Mouse (Mus musculus) right cerebral cortex, postnatal 25 days (tissue): Measurements from ENCODE around the gene Gnaq.
"Not testable (repeated sequence)": the region's sequence is repeated elsewhere in the genome, so short reads cannot be mapped to it uniquely, and the experiment has no call there.

Experiments
- DNase-seq: peaks from one replicate; pipeline ENCODE4 v3.0.0; 2022

The Gnaq gene

DNA sequence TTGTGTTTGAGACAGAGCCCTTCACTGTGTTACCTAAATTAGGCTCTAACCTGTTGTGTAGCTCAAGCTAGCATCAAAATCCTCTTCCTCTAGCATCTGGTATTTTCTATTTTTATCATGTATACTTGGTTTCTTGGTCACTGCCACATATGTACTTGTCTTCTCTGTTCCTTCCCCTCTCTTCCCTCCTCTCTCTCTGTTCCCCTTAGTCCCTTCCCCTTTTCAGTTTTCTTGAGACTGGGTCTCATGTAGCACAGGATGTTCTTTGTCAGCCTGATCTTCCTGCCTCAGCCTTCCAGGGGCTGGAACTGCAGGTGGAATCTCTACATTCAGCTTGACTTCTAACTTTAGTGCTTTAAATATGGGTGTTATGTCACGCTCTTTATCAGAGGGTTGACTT is 16.5 kb downstream of the Gnaq start:
- DNase-seq: no peak

DNA sequence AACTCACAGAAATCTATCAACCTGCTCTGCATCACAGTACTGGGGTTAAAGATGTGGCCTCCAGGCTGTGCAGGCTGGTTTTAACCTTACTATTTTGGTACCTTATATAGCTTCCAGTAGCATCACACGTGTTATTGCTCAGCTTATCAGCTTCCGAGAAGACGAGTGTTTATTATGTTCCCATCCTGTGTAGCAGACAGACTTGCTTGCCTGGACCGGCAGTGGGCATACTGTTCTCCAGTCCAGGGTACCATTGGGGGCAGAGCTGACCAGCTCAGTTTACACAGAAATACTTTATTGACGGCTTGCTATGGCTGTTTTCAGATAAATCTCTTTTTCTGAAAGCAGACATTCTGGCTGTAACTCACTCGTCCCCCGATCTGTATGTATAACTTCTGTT is 17.7 kb downstream of the Gnaq start:
- no peak for DNase-seq

DNA sequence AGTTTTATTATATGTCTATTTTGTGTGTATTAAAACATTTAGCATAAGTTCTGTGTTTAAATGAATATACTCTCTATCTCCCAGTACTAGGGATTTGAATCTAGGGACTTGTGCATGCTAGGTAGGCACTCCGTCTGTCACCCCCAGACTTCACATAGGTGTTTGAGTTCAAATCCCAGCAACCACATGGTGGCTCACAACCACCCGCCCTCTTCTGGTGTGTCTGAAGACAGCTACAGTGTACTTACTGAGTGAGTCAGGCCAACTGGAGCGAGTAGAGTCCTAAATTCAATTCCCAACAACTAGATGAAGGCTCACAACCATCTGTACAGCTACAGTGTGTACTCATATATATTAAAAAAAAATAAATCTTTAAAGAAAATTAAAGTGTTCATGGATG is 21.2 kb downstream of the Gnaq start:
- no peak for DNase-seq

DNA sequence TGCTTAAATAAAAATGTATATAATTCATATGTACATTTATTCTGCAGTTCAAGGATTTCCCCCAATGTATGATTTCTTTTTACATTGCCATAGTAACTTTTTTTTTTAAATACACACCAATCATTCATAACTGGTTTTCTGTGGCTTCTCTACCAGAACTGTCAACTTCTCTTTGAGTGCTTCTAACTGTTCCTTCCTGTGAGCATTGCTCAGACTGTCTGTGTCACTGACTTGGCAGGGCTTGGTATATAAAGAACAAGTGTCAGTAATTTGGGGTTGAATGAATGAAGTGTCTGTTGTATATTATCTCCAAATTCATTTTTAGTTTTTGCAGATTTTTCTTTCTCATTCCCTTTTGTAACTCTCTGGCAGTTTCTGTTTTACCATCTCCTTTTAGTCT is 21.8 kb downstream of the Gnaq start:
- DNase-seq: no peak

DNA sequence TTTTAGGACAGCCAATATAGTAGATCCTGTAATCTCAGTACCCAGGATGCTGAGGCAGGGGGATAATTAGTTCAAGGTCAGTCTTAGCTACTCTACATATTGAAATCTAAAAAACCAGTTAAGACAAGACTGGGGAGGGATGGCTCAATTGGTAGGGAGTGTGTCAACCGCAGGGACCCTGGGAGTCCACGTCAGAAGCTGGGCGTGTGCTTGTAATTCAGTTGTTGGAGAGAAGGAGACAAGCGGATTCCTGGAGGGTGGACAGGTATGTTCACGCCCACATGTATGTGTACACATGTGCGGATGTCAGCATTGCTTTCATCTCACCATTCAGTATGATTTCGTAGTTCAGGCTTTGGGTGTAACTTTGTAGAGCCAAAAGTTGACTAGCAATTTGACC is 24.5 kb downstream of the Gnaq start:
- DNase-seq: no peak

DNA sequence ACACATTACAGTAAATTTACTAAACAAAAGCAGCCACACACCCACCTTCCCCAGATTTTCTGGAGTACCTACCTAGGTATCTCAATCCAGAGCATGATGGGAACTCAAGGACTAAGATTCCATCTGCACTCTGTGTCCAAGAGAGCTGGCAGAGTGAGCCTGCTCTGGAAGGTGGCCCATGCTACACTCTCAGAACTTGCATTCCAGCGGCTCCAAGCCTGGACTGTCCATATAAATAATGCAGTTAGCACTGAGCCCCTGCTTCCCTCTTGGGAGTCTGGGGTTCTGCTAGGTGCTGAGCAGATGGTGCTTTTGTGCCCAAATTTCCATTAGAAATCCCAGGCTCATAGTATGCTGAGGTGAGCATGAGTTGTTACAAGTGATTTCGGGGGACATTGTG is 28.1 kb downstream of the Gnaq start:
- no peak for DNase-seq

DNA sequence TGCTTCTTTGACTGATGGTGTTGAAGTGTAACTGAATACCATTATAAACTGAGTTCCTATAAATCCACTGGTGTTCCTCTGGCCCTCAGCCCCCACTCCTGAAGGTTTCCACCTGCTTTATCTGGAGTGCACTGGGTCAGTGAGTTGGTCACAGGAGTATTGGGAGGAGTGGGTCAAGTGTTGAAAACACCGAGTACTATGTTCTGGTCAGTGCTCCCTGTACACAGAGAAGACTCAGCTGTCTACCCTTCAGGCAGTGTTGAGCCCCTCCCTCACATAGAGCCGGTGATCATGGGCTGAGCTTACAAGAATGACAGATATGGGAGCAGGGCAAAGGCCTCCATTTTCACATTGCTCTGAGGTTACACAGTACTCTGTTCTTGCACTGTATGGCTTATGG is 28.6 kb downstream of the Gnaq start:
- no peak for DNase-seq

DNA sequence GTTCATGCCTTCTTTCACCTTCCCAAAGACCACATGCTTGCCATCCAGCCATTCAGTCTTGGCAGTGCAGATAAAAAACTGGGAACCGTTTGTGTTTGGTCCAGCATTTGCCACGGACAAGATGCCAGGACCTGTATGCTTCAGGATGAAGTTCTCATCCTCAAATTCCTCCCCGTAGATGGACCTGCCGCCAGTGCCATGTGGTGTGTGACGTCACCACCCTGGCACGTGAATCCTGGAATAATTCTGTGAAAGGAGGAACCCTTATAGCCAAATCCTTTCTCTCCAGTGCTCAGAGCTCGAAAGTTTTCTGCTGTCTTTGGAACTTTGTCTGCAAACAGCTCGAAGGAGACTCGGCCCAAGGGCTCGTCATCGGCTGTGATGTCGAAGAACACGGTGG is 31.8 kb downstream of the Gnaq start:
- not testable (repeated sequence) for DNase-seq

DNA sequence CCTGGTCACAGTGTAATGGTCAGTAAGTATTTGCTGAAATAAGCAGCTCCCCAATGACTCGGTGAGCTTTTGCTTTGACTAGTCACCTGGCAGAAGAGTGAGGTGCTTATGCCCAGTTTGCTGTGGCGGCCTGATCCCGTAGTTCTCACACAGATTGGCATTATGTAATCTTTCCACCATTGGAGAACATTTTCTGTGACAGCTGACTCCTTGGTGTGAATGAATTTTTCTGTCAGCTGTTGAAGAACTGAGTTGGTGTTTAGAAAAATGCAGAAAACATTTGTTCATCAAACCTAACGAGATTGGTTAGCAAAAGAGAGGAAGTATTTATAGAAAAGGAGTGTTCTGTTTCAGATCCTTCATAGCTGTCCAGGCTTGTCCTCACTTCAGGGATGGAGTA is 34.6 kb downstream of the Gnaq start:
- DNase-seq: no peak

DNA sequence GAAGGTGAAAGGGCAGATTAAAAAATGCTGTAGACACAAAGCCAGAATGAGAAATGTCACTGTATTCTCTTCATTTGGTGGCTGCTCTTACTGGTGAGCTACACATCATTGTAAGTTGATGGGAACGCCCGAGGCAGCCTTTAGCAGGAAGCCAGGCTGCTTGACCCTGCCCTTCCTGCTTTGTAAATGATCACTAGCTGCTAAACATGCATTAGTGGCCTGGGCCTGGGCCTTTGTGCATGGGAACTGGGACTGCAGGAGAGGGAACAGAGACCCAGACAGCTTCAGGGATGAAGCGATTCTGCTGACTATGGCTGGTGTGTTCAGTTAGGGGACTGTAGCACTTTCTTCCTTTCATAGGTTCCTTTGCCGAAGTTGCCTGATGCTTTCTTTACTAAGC is 35.6 kb downstream of the Gnaq start:
- DNase-seq: no peak

DNA sequence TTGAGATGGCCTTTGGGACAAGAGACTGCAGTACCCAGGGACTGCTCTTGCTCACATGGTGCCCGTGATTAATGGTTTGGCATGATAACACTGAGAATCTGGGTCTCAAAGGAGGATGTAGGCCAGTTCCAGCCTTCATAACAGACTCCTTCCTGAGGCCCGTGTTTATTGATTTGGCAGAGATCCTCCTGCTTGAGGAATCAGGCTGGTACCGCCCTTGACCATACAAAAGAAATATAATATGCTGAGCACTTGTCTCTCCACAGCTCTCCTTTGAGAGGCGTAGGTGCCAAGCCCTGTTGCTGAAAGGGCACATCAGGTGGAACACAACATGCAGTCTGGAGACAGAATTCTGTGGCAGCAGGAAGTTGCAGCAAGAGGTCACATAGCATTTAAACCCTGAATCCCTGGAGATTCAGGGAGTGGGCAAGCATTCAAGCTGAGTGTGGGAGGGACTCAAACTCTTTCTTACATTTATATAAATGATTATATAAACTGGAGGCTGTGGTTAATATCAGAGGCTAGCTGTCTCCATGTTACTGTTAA is 36.1 kb downstream of the Gnaq start:
- no peak for DNase-seq

DNA sequence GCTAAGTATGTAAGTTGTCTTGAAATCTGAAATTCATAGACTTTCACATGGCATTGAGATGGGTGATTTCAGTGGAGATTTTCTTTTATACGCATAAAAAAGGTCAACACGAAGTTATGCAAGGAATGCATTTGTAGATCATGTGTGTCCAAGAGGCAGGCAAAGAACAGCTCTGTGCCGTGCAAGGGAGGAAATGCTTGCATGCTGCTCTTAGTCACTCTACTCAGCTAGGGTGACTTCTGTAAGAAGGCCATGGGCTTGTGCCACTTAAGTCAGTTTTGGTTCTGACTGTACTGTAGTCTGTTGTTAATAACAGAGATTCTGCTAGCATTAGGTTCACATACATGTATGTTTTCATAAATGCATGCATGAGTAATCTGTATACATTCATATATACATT is 38.1 kb downstream of the Gnaq start:
- DNase-seq: no peak

DNA sequence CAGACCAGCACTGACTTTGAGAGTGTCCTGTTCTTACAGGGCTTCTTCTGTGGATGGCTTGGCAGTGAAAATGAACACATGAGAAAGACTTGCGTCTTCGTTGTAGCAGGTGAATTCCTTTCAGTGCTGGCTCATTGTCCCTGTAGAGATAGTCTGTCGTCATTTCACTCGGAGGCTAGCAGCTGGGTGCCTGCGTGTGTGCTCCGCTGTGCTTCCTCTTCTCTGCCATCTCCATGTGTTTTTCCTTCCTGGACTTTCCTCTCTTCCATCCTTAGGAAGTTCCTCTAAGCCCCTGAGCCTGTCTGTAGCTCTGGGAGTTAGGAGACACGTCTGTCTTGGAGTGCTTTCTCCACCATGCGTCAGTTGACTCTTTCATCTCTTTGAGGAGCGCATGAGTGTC is 41.1 kb downstream of the Gnaq start:
- no peak for DNase-seq

DNA sequence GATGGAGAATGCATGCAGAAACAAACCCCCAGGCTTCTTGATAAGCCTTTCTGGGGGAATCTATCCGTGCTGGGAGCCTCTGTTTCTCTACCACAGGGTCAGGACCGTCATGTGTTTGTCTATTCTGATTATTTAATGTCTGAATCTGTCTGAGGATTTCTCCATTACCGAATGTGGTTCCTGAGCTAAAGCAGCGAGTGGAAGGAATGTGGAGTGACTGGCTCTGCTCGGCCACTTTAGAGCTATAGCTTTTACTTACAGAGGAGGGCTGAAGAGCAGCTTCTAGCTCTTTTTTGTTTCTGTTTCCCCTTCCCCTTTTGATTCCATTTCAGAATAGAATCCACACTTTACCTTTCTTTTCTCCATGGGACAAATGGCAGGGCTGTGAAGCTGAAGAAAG is 43.8 kb downstream of the Gnaq start:
- DNase-seq: no peak

DNA sequence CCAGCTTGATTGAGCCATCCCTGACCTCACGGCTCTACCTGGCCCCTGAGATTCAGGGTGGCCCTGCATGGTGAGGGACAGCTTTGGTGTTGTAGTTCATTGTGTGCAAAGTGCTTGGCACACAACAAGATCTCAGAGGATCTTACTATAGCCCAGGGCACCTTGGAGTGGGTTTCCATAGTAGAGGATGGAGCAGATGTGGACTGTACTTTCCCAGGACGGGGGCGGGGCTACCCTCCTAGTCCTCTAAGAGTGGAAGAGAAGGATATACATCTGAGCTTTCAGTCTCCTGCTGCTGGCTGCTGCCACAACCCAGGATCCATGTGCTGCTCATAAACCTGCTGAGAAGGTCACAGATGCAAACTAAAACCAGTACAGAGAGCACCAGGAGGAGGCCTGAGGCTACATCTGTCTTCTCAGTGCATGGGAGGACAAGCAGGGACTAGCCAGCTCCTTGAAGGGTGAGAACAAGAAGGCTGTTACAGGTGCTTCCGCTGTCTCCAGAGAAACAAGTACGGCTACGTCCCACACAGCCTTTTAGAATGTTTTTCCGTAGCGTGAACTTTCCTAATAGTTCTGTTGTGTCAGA is 44.6 kb downstream of the Gnaq start:
- no peak for DNase-seq

DNA sequence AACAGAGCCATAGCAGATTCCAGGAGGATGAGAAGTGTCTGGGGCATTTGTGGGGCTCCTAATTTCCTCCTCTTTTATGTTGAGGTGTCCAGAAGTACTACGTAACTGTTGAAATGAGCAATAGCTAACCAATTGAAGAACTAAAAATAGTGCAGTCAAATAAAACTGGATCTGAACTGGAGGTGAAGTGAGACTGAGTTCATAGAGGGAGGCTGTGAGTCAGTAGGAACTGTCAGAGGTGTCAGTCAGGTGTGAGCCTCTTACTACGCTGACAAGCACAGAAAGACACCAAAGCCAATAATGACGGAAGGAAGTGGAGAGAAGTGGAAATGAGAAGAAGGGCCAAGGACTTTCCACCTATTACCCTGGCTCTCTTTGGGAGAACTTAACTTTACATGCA is 48.6 kb downstream of the Gnaq start:
- no peak for DNase-seq

DNA sequence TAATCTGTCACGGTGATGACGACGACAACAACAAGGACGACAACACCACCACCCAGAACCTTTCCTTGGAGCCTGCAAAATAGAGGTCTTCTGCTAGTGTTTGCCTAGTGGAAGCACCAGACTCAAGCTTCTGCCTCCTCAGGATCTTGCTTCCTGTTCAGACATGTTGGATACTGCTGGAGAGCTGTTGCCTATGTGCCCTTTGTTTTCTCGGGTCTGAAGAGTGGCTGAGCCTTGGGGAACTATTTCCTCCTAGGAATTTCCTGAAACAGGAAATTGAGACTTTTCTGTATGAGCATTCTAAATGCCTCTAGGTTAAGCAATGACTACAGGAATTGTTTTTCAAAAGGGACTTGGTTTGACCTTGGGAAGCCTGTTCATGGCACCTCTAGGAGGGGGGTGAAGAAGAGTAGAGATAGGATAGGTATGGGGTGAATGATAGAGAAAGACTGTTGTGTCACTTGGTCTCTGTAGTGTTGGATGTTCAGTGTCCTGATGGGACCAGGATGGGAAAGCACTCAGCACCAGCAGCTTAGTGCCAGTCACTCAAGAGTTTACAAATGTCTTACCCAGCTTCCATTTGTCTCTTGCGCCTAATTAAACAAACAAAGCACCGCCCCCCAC is 49.3 kb downstream of the Gnaq start:
- no peak for DNase-seq

DNA sequence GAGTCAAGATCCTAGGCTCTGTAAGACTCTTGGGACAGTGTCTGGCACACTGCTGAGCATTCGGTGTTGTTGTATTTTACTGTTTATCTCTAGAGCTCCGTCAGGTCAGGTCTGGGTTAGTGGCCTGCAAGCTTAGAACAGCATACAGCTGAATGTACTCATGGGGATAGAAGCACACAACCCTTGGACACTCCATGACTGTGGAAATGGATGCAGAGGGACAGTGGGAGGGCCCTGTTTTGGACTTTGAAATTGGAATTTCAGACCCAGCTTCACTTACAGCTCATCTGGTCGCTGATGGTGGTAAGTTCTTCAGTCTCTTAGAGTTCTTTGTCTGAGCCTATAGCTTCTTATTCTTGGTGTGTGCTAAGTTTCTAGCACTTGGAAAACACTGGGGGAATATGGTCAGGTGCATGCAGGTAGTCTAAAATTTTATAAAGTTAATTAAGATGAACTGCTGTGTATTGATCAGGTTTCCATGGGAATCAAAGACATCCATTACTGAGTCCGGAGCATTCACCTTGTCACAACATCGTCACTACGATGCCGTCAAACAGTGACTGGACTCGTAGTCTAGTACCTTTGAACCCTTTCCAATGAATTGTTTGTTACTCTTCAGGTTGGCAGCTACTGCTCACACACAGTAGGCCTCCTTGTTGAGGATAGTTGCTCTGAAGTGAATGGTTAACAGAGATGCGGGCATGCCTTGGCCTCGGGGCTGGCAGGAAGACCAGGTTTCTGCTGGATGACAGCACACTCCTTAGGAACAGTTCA is 51.1 kb downstream of the Gnaq start:
- DNase-seq: no peak

DNA sequence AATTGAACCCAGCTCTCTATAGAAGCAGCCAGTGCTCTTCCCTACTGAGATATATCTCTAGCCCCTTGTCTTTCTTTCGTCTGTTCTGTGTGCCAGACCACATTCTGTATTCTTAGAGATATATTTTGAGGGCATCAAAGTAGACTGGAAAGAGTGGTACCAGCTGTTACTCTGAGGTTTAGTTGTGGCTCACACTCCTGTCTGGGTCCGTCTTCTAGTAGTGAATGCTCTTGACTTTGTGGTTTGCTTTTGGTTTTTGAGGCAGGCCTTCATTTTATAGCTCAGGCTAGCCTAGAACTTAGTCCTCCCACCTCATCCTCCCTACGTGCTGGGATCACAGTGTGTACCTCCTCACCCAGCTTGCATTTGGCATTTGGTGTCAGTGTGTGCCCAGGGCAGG is 54.4 kb downstream of the Gnaq start:
- no peak for DNase-seq

DNA sequence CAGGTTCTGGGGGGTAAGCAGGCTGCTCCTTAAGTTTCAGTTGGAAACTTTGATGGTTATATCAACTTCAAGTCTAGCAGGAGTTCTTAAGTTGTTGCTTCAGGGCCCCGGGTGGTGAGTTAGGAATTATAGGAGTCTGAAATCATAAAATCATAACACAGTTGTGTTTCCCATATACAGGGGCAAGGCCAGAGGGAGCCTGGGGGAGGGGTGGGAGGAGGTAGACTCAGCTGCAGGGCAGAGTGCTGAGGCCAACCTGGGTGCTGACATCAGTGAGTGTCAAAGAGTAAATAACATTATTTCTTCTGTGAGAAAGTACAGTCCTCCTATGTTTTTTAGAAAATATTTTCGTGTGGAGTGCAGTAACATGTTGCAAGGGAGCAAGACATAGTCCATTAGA is 55.3 kb downstream of the Gnaq start:
- DNase-seq: no peak

DNA sequence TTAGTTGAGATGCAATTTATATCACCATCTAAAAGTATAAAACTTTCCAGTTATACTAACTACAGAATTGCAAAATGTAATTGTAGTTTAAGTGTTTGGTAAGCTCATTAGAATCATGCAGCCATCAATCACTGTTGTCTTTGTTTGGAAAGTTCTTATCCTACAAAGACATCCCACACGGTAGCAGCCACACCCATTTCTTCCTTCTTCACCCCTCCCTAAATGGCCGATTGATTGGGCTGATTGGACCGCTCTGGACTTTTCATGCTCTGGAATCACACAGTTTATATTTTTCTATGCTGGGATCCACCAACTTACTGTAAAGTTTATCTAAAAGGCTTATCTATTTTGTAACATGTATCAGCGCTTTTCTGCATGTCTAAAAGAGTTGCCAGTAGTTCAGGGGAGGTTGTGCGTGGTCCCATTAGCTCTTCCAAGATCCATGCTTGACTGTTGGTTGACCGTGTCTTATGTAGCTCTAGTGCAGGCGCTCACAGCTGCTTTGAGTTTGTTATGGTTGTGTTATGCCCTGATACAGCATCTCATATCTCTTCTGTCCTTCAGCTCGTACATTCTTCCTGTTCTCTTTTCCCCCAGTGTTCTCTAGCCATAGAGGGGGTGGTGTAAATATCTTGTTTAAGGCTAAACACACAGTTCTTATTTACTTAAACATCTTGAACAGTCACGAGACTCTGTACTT is 56.6 kb downstream of the Gnaq start:
- no peak for DNase-seq

DNA sequence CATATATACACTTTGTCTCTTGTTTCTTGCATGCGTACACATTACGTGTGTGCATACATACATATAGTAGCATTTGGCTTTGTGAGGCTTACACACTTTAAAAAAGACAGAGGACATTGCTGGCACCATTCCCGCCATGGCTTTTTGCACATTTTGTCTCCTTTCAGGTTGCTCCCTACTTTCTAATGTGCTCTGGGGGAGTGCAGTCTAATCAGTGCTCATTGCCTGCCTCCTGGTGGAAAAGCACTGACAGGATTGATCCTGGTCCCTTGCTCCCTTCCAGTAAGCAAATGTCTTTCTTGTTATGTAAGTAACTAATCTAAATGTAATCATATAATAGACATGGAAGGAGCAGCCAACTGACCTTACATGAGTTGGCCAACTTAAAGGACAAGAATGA is 65.5 kb downstream of the Gnaq start:
- no peak for DNase-seq

DNA sequence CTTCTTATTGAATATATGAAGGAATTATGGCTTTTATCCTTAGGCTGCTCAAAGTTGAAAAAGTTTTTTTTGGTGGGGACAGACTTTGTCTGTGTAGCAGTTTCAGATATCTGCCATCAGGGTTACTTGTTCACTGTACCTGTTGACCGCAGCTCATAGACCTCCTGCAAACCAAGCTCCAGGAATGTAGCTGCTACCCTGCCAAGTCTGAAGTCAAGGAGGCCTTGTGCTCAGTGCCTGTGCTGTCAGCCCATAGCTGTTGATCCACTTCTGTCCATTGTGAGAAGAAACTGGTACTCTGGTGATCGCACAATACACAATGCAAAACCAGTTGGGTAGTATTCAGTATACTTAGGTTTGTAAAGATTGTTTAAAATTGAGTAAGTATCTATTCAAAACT is 68.7 kb downstream of the Gnaq start:
- no peak for DNase-seq
